Mouse (Mus musculus) bone marrow, adult 2 months (tissue): Measurements from ENCODE around the gene Tcf25.

Experiments
- CTCF ChIP-seq: fragments of 200-500 bp; IDR thresholded peaks from 2 replicates; pipeline ENCODE4 v1.5.1; 2011; ENCODE audit warnings: low read length, control low read depth; ENCODE audit not compliant: control insufficient read depth, insufficient read depth
- POLR2A ChIP-seq: fragments of 200-500 bp; IDR thresholded peaks from 2 replicates; pipeline ENCODE4 v1.6.1; 2011; ENCODE audit warnings: low read depth, mild to moderate bottlenecking, control low read depth, low read length, borderline replicate concordance; ENCODE audit not compliant: control insufficient read depth

GRCm38 (mm10) chr8:123376106-123376505 lies 2.6 kb downstream of the Tcf25 start:
- TF ChIP-seq CTCF (no peak), POLR2A (no peak)
